Mouse (Mus musculus) liver, embryonic 18 days (tissue): ENCODE data around the gene Olfr665. TPM values are rescaled to one million over a fixed set of nuclear protein-coding genes. Genes with fewer than 3 reads are reported as not detected.

Experiments
- polyA plus RNA-seq: library from polyadenylated mRNA; depleted of rRNA; stranded (reverse); fragments of >200 nt; gene quantifications from 2 replicates; pipeline ENCODE4 v1.2.3, GENCODE M21; 2012; rRNA removed

Gene Olfr665
- not detected in 2 replicates for polyA plus RNA-seq

DNA sequence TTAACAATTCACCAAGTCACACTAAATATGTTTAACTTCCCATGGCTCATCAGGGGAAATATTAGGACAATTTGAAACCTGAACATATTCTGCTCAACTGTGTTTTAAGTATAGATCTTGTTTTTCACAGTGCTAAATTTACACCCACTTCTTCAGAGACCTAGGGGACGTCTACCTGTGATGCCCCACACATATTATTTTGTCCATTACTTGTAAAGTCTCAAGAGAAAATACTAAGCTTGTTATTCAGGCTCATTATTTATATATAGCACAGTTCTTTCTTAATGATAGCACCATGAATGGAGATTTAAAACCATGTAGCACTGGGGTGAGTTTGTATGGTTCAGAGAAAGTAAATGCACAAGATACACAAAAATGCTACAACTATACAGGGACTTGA lies at the start of gene Olfr665:
Olfr665 (plus strand) TSS at position 301 of the 400 bp plus-strand sequence.

DNA sequence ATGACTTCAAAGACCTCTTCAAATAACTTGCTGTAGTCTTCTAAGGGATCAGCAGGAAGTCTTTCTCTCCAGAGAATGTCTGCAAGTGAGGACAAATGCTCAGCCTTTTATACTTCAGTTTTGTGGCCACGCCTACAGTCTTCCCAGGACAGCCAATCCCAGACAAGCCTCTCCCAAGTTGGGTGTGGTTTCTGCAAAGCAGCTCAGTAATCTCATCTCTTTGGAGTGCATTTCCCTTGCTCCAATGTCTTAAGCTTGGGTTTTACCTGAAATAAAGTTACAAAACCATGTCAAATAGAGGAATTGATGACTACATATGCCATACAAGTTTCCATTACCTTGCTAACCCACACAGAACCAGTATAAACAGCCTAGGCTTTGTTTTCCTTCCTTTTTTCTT lies 35.3 kb upstream of the Olfr665 start, which contains the start of gene Usp17lb:
Usp17lb (minus strand) TSS at position 101 of the 400 bp plus-strand sequence.

GRCm38 (mm10) chr7:104856709-104857108 lies 21.1 kb upstream of the Olfr665 start, which contains the start of gene Usp17la:
Gene Usp17la (plus strand): TSS chr7:104857009.

GRCm38 (mm10) chr7:104895852-104896251 lies 18.0 kb downstream of the Olfr665 start, which contains the start of gene Olfr666:
Gene Olfr666 (minus strand): TSS chr7:104895952.

GRCm38 (mm10) chr7:104921382-104921781 lies 43.6 kb downstream of the Olfr665 start, which contains the start of gene Olfr667:
Gene Olfr667 (minus strand): TSS chr7:104921482.

GRCm38 (mm10) chr7:104927957-104928356 lies 50.1 kb downstream of the Olfr665 start, which contains the start of gene Olfr668:
Gene Olfr668 (minus strand): TSS chr7:104928057.

Other genes with a start within 250 kb of the Olfr665 start
- gene Olfr658, start 230.7 kb upstream of the Olfr665 start, polyA plus RNA-seq: 0.01 TPM in 1 of 2 replicates, not detected in the other
- gene Olfr659, start 211.3 kb upstream of the Olfr665 start, polyA plus RNA-seq: not detected in 2 replicates
- not detected in 2 replicates for gene Olfr661, start 191.5 kb upstream of the Olfr665 start, polyA plus RNA-seq
- gene Usp17le, start 100.6 kb upstream of the Olfr665 start, polyA plus RNA-seq: 0.01 TPM in 1 of 2 replicates, not detected in the other
- gene Usp17lb, start 35.4 kb upstream of the Olfr665 start, polyA plus RNA-seq: not detected in 2 replicates
- gene Usp17la, start 21.0 kb upstream of the Olfr665 start, polyA plus RNA-seq: not detected in 2 replicates
- gene Olfr666, start 17.9 kb downstream of the Olfr665 start, polyA plus RNA-seq: not detected in 2 replicates
- not detected in 2 replicates for gene Olfr667, start 43.5 kb downstream of the Olfr665 start, polyA plus RNA-seq
- gene Olfr668, start 50.0 kb downstream of the Olfr665 start, polyA plus RNA-seq: not detected in 2 replicates
- not detected in 2 replicates for gene Olfr669, start 56.2 kb downstream of the Olfr665 start, polyA plus RNA-seq
- gene Olfr670, start 84.6 kb downstream of the Olfr665 start, polyA plus RNA-seq: not detected in 2 replicates
- gene Olfr671, start 101.1 kb downstream of the Olfr665 start, polyA plus RNA-seq: not detected in 2 replicates
- gene Olfr672, start 124.0 kb downstream of the Olfr665 start, polyA plus RNA-seq: not detected in 2 replicates
- gene Olfr675, start 150.4 kb downstream of the Olfr665 start, polyA plus RNA-seq: not detected in 2 replicates
- not detected in 2 replicates for gene Olfr676, start 154.7 kb downstream of the Olfr665 start, polyA plus RNA-seq
- not detected in 2 replicates for gene Olfr677, start 173.3 kb downstream of the Olfr665 start, polyA plus RNA-seq
- gene Olfr678, start 186.4 kb downstream of the Olfr665 start, polyA plus RNA-seq: not detected in 2 replicates
- gene Olfr679, start 203.2 kb downstream of the Olfr665 start, polyA plus RNA-seq: not detected in 2 replicates
- not detected in 2 replicates for gene Olfr680-ps1, start 214.8 kb downstream of the Olfr665 start, polyA plus RNA-seq
- gene Olfr681, start 238.8 kb downstream of the Olfr665 start, polyA plus RNA-seq: not detected in 2 replicates